Mouse (Mus musculus) heart, adult 2 months (tissue): Measurements from ENCODE around the gene Rxrb.

Source experiments
- CTCF ChIP-seq: fragments of 200-600 bp; IDR thresholded peaks from 2 replicates; pipeline ENCODE4 v1.8.1; 2022; ENCODE audit warnings: antibody characterized with exemption, mild to moderate bottlenecking, moderate library complexity
- EP300 ChIP-seq: fragments of 200-500 bp; IDR thresholded peaks from 2 replicates; pipeline ENCODE4 v1.6.1; 2011; ENCODE audit warnings: low read depth, low read length, control low read depth; ENCODE audit not compliant: insufficient read depth

GRCm38 (mm10) chr17:34037241-34037640 lies 5.6 kb downstream of the Rxrb start:
- TF ChIP-seq CTCF = no peak
- no peak for TF ChIP-seq EP300
